Mouse (Mus musculus) activated CD4-positive, CD25-positive, alpha-beta regulatory T cell, adult 4 months (primary cell): ENCODE results near the gene Camta2. TPM values are rescaled to one million over a fixed set of nuclear protein-coding genes. Genes with fewer than 3 reads are reported as not detected.

Experiments used
- ATAC-seq: one replicate; pipeline ENCODE4 v1.8.0; 2017
- polyA plus RNA-seq, 2 experiments: library from polyadenylated mRNA; unstranded; fragments of 100-300 nt; shearing (Covaris generic); gene quantifications; one replicate each; pipeline ENCODE4 v1.2.1; 2017

Camta2 gene
- 10 to 100 TPM; 11.3 to 14.0 TPM for polyA plus RNA-seq

- peak; percentile 58 for ATAC-seq
Observed at GRCm38 (mm10) chr11:70687601-70688199, at the start of gene Camta2. Gene Camta2, minus strand, starts transcription at chr11:70688105.

GRCm38 (mm10) chr11:70733256-70733655, 45.4 kb upstream of the Camta2 start:
- no peak for ATAC-seq

- ATAC-seq, result no peak
Observed at GRCm38 (mm10) chr11:70731178-70731577, 43.3 kb upstream of the Camta2 start.

GRCm38 (mm10) chr11:70730427-70731038, 42.6 kb upstream of the Camta2 start:
- no peak for ATAC-seq

- no peak for ATAC-seq
Observed at GRCm38 (mm10) chr11:70727385-70727784, 39.5 kb upstream of the Camta2 start.

- no peak for ATAC-seq
Observed at GRCm38 (mm10) chr11:70726585-70726984, 38.7 kb upstream of the Camta2 start.

- ATAC-seq, result no peak
Observed at GRCm38 (mm10) chr11:70724706-70725105, 36.8 kb upstream of the Camta2 start.

- no peak for ATAC-seq
Observed at GRCm38 (mm10) chr11:70721072-70721471, 33.2 kb upstream of the Camta2 start.

- ATAC-seq, result no peak
Observed at GRCm38 (mm10) chr11:70720567-70720966, 32.7 kb upstream of the Camta2 start.

GRCm38 (mm10) chr11:70718481-70718880, 30.6 kb upstream of the Camta2 start:
- no peak for ATAC-seq

- ATAC-seq, result no peak
Observed at GRCm38 (mm10) chr11:70715832-70716231, 27.9 kb upstream of the Camta2 start.

GRCm38 (mm10) chr11:70713222-70713621, 25.3 kb upstream of the Camta2 start:
- ATAC-seq, result no peak

- ATAC-seq, result no peak
Observed at GRCm38 (mm10) chr11:70711026-70711425, 23.1 kb upstream of the Camta2 start.

- no peak for ATAC-seq
Observed at GRCm38 (mm10) chr11:70706127-70706526, 18.2 kb upstream of the Camta2 start.

GRCm38 (mm10) chr11:70702781-70703180, 14.9 kb upstream of the Camta2 start:
- no peak for ATAC-seq

- no peak for ATAC-seq
Observed at GRCm38 (mm10) chr11:70701984-70702733, 14.3 kb upstream of the Camta2 start.

GRCm38 (mm10) chr11:70701221-70701955, 13.5 kb upstream of the Camta2 start:
- ATAC-seq, result no peak

GRCm38 (mm10) chr11:70700613-70701012, 12.7 kb upstream of the Camta2 start:
- ATAC-seq, result peak; percentile 11

GRCm38 (mm10) chr11:70699722-70700556, 12.0 kb upstream of the Camta2 start, which contains the start of the genes Inca1 and Kif1c:
Gene Inca1, minus strand, starts transcription at chr11:70700155.
Gene Kif1c, plus strand, starts transcription at chr11:70700548.
- peak; percentile 95 for ATAC-seq

- ATAC-seq, result no peak
Observed at GRCm38 (mm10) chr11:70699051-70699450, 11.1 kb upstream of the Camta2 start.

GRCm38 (mm10) chr11:70697376-70697775, 9.5 kb upstream of the Camta2 start:
- no peak for ATAC-seq

- no peak for ATAC-seq
Observed at GRCm38 (mm10) chr11:70693504-70693903, 5.6 kb upstream of the Camta2 start.
